Comparison of ENCODE assay signal across 9 mouse cellular contexts in genomic region chr4:109762768-109763501, GRCm38 (mm10).
DNase-seq lines count a peak whose midpoint lies in the region; ATAC-seq and TF ChIP-seq lines count a peak whose summit lies in the region.
"Had no signal": no experiment of that assay in that cellular context is flagged by ENCODE, and none has a peak within 500 bp of the region (broad histone marks: within the 10 kb centered on the region; RNA-seq: fewer than 3 reads in every experiment).

No protein-coding gene starts in this region.

- intact Hi-C loops in heart, adult 2 months (cut with DNase I) = no loop called here

- no peak for TF ChIP-seq CTCF in heart, adult 2 months (IDR thresholded peaks at IDR 0.05)

- ATAC-seq in hindbrain, embryonic 13.5 days (ENCODE audit: low FRiP score) = no peak
- ATAC-seq in embryonic facial prominence, embryonic 11.5 days (replicated peaks; ENCODE audit: insufficient number of reproducible peaks, low FRiP score, low TSS enrichment, low read depth) = no peak
- peak; percentile 65; the same call in 1 of the 2 replicates for ATAC-seq in neural tube, embryonic 15.5 days (ENCODE audit: low FRiP score)

- H3K4me3 ChIP-seq in hindbrain, embryonic 10.5 days = no peak overlapping the region
- H3K4me3 ChIP-seq in hindbrain, embryonic 13.5 days = no peak overlapping the region
- H3K4me3 ChIP-seq in embryonic facial prominence, embryonic 11.5 days (ENCODE audit: low read depth, low read length) = no peak overlapping the region
- H3K4me3 ChIP-seq in neural tube, embryonic 15.5 days (replicated peaks) = no peak overlapping the region
- H3K4me3 ChIP-seq in heart, adult 2 months = no peak overlapping the region

- H3K9me3 ChIP-seq in hindbrain, embryonic 10.5 days = no peaks in the 10 kb centered on the region
- no peaks in the 10 kb centered on the region for H3K9me3 ChIP-seq in hindbrain, embryonic 13.5 days
- no peaks in the 10 kb centered on the region for H3K9me3 ChIP-seq in embryonic facial prominence, embryonic 11.5 days (replicated peaks; ENCODE audit: control insufficient read depth, low read length)
- H3K9me3 ChIP-seq in neural tube, embryonic 15.5 days (replicated peaks) = no peaks in the 10 kb centered on the region

- H3K27me3 ChIP-seq in hindbrain, embryonic 10.5 days (ENCODE audit: insufficient read depth, poor library complexity, severe bottlenecking) = no peaks in the 10 kb centered on the region
- H3K27me3 ChIP-seq in hindbrain, embryonic 13.5 days = no peaks in the 10 kb centered on the region
- H3K27me3 ChIP-seq in embryonic facial prominence, embryonic 11.5 days (ENCODE audit: control insufficient read depth, insufficient read depth, low read length) = no peaks in the 10 kb centered on the region
- no peaks in the 10 kb centered on the region for H3K27me3 ChIP-seq in neural tube, embryonic 15.5 days (replicated peaks)
- no peaks in the 10 kb centered on the region for H3K27me3 ChIP-seq in heart, adult 2 months (ENCODE audit: control insufficient read depth, insufficient read depth, low read length)

- no peaks in the 10 kb centered on the region for H3K79me2 ChIP-seq in heart, adult 2 months (replicated peaks; ENCODE audit: control insufficient read depth, insufficient read depth, low read length)

- no peak for TF ChIP-seq POLR2A in heart, adult 2 months (IDR thresholded peaks at IDR 0.05; ENCODE audit: insufficient read depth, low read depth, low read length)

- peaks cover 8% of the 10 kb centered on the region for H3K4me1 ChIP-seq in hindbrain, embryonic 10.5 days (replicated peaks)
- H3K4me1 ChIP-seq in hindbrain, embryonic 13.5 days (replicated peaks) = peaks cover 5% of the 10 kb centered on the region
- no peaks in the 10 kb centered on the region for H3K4me1 ChIP-seq in embryonic facial prominence, embryonic 11.5 days (ENCODE audit: control insufficient read depth, insufficient read depth, low read length)
- H3K4me1 ChIP-seq in neural tube, embryonic 15.5 days = no peaks in the 10 kb centered on the region
- H3K4me1 ChIP-seq in heart, adult 2 months (ENCODE audit: control insufficient read depth, insufficient read depth, low read length) = no peaks in the 10 kb centered on the region

- H3K9ac ChIP-seq in hindbrain, embryonic 13.5 days = no peak overlapping the region
- no peak overlapping the region for H3K9ac ChIP-seq in embryonic facial prominence, embryonic 11.5 days (replicated peaks; ENCODE audit: low read length)
- H3K9ac ChIP-seq in neural tube, embryonic 15.5 days (replicated peaks) = no peak overlapping the region
- H3K9ac ChIP-seq in heart, adult 2 months (ENCODE audit: low read depth, low read length) = no peak overlapping the region

- 21% methylated on average over 7 of the region's 7 CpGs for WGBS in hindbrain, embryonic 10.5 days
- WGBS in hindbrain, embryonic 13.5 days = 14% methylated on average over 7 of the region's 7 CpGs
- 40% methylated on average over 7 of the region's 7 CpGs for WGBS in embryonic facial prominence, embryonic 11.5 days
- WGBS in neural tube, embryonic 15.5 days = 12% methylated on average over 7 of the region's 7 CpGs
- WGBS in heart, adult 2 months = 85% methylated on average over 7 of the region's 7 CpGs

- no peaks in the 10 kb centered on the region for H3K36me3 ChIP-seq in hindbrain, embryonic 10.5 days
- no peaks in the 10 kb centered on the region for H3K36me3 ChIP-seq in hindbrain, embryonic 13.5 days
- H3K36me3 ChIP-seq in embryonic facial prominence, embryonic 11.5 days (replicated peaks; ENCODE audit: control insufficient read depth, insufficient read depth, low read depth, low read length) = no peaks in the 10 kb centered on the region
- no peaks in the 10 kb centered on the region for H3K36me3 ChIP-seq in neural tube, embryonic 15.5 days
- H3K36me3 ChIP-seq in heart, adult 2 months (ENCODE audit: control insufficient read depth, insufficient read depth, low read length) = no peaks in the 10 kb centered on the region

- H3K4me2 ChIP-seq in hindbrain, embryonic 13.5 days = no peak overlapping the region
- no peak overlapping the region for H3K4me2 ChIP-seq in embryonic facial prominence, embryonic 11.5 days (ENCODE audit: low read depth, low read length)
- H3K4me2 ChIP-seq in neural tube, embryonic 15.5 days = no peak overlapping the region

- peak; percentile 15 for DNase-seq in hindbrain, embryonic 10.5 days (ENCODE audit: low spot score)
- peak; percentile 59 for DNase-seq in embryonic facial prominence, embryonic 11.5 days (ENCODE audit: low spot score)
- peak; percentile 52 for DNase-seq in hindlimb bud, embryonic 11.5 days (ENCODE audit: extremely low spot score, low read depth, low spot score)
- DNase-seq in kidney, postnatal 14 days = no peak
- DNase-seq in heart, adult 2 months = no peak
- DNase-seq in right cerebral cortex, postnatal 4 days = no peak
- DNase-seq: lung, adult 18-20 months had no signal

- peak overlapping the region; percentile 64; the same call in 1 of the 2 replicates for H3K27ac ChIP-seq in hindbrain, embryonic 10.5 days
- H3K27ac ChIP-seq in hindbrain, embryonic 13.5 days = no peak overlapping the region
- no peak overlapping the region for H3K27ac ChIP-seq in embryonic facial prominence, embryonic 11.5 days (replicated peaks; ENCODE audit: low read depth, low read length)
- H3K27ac ChIP-seq in neural tube, embryonic 15.5 days (replicated peaks) = no peak overlapping the region
- no peak overlapping the region for H3K27ac ChIP-seq in heart, adult 2 months

- TF ChIP-seq EP300 in heart, adult 2 months (IDR thresholded peaks at IDR 0.05; ENCODE audit: insufficient read depth, low read depth, low read length) = no peak

Comparison
In these comparisons a context has a peak if more than half of its experiments do, and no peak if none do; other contexts are left out.
1. DNase-seq: peak in hindbrain, embryonic 10.5 days (single experiment), embryonic facial prominence, embryonic 11.5 days (single experiment) and hindlimb bud, embryonic 11.5 days (single experiment); none in kidney, postnatal 14 days (single experiment), heart, adult 2 months (0 of 2) and right cerebral cortex, postnatal 4 days (single experiment).